Mouse (Mus musculus) embryo, embryonic 10.5 days (tissue): ENCODE measurements around the gene Rnaseh2a.
"Not testable (repeated sequence)": the region's sequence is repeated elsewhere in the genome, so short reads cannot be mapped to it uniquely, and the experiment has no call there.

Experiments used
- DNase-seq: peaks from one replicate; pipeline ENCODE4 v3.0.0-alpha.2; 2015; ENCODE audit warnings: low spot score

The Rnaseh2a gene

DNA sequence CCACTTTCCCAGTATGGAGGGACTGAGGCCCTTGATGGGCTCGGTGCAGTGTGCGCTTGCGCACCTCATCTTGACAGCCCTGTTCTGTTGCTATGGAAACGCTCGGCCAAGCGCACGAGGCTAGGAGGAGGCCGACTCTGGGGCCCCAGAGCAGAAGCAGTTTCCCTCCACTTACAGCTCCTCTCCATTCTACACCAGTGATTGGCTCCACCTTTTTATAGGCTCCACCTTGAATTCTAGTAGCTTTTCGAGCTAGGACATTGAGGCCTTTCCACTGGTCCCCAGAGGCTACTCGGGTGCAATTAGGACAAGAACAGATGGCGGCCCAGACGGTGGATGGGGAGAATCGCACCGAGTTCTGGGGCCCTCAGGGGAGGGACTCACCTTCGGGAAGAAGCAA is 34.7 kb downstream of the Rnaseh2a start:
- peak; percentile 91 for DNase-seq

DNA sequence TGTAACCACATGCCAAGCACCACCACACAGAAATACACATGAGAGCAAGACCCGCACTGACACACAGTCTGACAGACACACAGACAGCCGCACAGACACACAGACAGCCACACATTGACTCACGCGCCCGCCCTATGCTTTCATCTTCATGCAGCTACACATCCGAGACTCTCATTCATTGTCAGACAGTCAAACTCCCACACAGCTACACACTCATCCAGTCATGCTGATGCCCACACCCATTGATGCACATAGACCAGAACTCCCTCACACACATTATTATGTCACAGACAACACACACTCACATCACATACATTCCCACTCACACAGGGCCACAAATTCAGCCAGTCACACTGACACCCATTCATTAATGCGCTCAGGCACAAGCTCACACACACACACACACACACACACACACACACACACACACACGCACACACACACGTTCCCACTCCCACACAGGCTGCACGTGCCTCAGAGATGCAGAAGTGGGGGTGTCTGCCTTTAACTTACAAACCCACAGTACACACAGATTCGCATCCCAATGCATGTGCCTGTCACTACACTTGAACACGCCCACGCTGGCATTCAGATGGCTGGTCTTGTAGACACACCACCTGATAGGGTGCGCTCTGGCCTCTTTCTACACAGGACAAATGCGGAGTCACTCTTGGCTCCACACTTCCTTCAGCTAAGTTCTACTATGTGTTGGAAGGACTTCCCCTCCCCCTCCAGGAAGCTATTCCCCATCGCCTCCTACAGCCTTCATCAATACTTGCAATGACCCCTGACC is 35.6 kb downstream of the Rnaseh2a start:
- no peak for DNase-seq

DNA sequence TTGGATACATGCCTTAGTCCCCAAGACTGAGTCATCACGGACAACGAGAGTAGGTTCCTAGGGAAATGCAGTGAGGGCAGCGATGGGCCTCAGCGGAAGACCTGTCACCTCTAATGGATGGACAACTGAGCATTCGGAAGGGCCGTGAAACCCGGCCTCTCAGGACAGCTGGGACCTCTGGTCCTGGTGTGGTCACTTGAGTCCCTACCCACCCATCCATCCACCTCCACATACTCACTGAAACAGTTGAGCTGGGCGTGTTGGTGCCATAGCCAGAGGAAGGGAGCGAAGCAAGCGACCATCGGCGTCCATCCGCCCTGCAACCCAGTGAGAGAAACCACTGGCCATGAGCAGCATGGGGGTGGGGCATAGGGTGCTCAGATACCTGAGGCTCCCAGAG is 39.0 kb downstream of the Rnaseh2a start:
- no peak for DNase-seq

- peak; percentile 89 for DNase-seq
Measured at GRCm38 (mm10) chr8:84928456-84929306, 40.9 kb downstream of the Rnaseh2a start.

- DNase-seq, result no peak
Measured at GRCm38 (mm10) chr8:84927513-84927912, 42.1 kb downstream of the Rnaseh2a start.

DNA sequence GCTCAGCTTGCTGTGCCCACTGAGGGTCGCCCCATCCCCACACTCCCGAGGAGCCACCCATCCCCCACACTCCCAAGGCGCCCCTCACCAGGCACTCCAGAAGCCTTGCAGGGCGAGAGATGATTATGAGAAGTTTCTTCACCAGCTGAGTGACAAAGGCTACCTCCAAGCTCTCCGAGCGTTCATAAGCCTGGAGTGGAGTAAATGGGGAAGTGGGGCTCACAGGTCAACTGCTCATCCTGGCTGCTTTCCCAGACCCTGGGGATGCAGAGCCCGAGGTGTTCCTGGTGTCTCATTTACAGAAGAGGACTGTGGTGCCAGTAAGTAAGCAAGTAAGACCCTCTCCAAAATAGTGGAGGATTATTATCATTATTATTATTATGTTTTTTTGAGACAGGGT is 44.0 kb downstream of the Rnaseh2a start:
- no peak for DNase-seq

DNA sequence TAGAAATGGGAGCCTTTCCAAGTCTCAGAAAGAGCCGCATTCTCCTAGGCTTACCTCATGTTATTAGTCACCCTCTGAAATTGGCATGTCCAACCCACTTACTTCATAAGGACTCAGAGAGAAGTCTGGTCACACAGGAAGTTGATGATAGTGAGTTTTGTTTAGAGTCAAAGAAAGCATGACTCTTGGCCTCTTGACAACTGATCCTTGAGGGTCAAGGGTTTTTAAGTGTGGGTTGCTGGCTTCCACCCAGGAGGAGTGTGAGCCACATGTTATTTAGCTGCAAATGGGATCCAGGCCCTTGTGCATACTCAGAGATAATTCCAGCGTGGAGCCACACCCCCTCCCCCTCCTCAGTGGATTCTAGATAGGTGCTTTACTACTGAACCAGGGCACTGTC is 48.0 kb downstream of the Rnaseh2a start:
- no peak for DNase-seq

GRCm38 (mm10) chr8:84918646-84919045 is 50.9 kb downstream of the Rnaseh2a start:
- no peak for DNase-seq

- DNase-seq, result no peak
Measured at GRCm38 (mm10) chr8:84917781-84918180, 51.8 kb downstream of the Rnaseh2a start.

DNA sequence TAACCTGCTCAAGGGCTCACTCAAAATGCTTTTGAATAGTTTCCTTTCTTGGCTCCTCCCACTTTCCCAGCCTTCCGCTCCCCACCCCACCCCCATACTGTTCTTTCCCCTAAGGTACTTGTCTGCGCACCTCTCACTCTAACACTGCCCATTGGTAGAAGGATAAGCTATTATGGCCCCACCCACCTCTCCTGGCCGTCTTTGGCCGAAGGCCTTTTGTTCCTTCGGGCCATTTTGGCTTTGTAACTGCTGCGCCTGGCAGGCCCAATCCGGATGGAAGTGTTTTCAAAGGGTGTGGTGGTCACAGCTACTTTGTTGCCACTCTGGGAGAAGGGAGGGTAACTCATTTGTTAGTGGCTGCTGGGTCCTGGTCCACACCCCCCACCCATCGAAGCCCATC is 54.3 kb downstream of the Rnaseh2a start:
- no peak for DNase-seq

GRCm38 (mm10) chr8:84913960-84914359 is 55.6 kb downstream of the Rnaseh2a start:
- DNase-seq, result peak; percentile 64

DNA sequence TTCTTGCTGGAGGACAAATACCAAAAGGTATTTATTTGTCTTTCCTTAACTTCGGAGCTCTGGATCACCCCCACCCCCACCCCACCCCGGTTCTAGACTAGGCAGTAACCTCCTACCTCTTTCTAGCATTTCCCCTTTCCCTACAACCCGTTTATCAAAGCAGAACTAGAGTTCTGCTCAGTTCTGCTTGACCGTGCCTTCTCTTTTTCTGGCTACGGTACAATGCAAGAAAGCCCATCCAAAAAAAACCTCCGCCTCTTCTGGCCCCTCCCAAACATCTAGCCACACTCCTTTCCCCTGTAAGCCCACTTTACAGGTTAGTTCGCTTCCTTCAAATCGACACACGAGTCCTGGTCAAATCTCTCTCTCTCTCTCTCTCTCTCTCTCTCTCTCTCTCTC is 56.1 kb downstream of the Rnaseh2a start:
- DNase-seq, result no peak

- DNase-seq, result peak; percentile 72
Measured at GRCm38 (mm10) chr8:84912895-84913501, 56.6 kb downstream of the Rnaseh2a start.

GRCm38 (mm10) chr8:84912391-84912790 is 57.2 kb downstream of the Rnaseh2a start:
- no peak for DNase-seq

DNA sequence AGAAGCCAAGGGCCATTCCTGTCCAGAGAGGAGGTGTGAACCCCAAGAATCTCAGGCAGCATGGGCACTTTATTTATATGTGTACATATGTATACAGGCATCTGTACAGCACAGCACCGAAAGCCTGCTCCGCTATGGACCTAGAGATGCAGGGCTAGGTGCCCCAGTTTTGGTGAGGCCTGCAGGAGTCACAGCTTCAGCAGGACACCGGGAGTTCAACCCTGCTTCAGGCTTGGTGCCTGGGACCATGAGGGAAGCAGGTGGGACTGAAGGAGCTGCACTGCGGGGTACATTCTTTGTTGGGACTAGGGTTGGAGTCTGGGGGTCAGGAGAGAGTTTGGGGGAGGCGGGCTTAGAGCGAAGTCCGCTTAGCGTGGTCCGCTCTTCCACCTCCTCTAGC is 57.7 kb downstream of the Rnaseh2a start:
- DNase-seq, result no peak

DNA sequence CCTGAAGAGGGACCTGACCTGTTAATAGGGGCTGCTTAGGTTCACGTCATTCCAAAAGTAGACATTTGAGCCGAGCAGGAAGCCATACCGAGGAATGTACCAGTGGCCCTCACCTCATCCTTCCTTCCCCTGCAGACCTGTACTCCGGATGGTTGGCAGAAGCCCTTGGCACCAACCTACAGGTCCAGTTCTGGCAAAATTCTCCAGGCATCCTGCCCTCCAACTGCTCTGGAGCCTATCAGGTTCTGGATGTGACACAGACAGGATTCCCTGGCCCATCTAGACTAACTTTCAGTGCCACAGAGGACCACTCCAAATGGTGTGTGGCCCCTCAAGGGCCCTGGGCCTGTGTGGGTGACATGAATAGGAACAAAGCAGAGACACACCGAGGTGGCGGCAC is 59.0 kb downstream of the Rnaseh2a start:
- no peak for DNase-seq

- no peak for DNase-seq
Measured at GRCm38 (mm10) chr8:84909949-84910348, 59.6 kb downstream of the Rnaseh2a start.

DNA sequence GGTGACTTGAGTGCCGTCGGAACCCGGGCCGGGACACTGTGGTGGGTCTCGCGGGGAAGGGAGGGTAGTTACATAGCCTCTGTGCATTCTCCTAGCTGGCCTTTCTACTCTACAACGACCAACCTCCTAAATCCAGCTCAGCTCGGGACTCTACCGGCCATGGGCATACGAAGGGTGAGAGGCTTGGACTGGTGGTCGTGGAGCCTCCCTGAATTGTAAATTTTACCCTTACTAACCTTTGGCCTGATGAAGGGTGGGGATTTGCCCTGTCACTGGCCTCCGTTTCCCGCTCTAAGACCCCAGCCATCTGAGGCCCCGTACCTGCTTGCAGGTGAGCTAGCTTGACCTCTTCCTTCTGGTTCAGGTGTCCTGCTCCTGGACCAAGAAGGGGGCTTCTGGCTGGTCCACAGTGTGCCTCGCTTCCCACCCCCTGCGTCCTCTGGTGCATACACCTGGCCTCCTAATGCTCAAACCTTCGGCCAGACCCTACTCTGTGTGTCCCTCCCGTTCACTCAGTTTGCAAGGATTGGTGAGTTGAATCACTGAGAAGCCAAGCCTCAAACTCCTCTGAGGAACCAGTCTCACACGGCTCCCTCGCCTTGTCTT is 60.3 kb downstream of the Rnaseh2a start:
- DNase-seq, result no peak

DNA sequence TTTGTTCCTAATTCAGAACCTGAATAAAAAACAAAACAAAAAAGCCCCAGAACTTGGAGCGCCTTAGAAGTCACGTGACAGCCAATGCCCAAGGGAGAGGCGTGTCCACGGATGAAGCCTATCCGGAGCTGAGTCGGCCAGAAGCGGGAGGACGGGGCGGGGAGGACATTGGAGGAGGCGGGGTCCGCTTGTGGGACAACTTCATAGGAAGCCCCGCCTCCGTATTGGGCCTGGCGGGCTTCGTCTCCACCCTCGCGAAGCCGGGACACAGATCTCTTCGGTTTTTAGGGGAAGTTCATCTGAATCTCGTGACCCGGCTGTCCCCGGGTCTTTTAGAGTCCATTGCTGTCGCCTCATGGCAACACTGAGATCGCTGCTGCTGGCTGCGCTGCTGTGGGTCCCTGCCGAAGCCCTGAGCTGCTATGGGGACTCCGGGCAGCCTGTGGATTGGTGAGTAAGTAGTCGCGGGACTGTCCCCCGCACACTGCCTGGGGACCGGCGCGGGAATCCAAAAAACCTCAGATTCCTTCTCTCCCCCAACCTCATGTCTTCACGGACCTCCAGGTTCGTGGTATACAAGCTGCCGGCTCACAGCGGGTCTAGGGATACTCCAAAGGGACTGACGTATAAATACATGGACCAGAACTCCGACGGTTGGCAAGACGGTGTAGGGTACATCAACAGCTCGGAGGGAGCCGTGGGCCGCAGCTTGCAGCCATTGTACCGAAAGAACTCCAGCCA is 61.0 kb downstream of the Rnaseh2a start, which contains the start of gene Dnase2a:
TSS of gene Dnase2a (plus strand) at position 140 of the 741 bp plus-strand sequence.
- DNase-seq, result peak; percentile 99

- DNase-seq, result not testable (repeated sequence)
Measured at GRCm38 (mm10) chr8:84907979-84908378, 61.6 kb downstream of the Rnaseh2a start.

DNA sequence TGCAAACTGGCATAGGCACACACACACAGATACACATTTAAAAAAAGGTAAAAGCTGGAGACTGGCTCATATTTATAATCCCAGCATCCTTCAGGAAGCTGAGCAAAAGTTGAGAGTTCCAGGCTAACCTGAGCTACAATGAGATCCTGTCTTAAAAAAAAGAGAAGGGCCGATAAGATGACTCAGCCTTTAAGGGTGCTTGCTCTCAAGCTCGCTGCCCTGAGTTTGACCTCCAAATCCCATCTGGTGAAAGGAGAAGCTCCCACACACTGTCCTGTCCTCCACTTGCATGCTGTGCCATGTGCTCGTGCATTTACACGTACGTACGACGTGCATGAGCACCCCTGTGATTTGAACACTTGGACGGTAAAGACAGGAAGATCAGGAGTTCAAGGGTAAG is 62.1 kb downstream of the Rnaseh2a start:
- no peak for DNase-seq

- DNase-seq, result no peak
Measured at GRCm38 (mm10) chr8:84907037-84907436, 62.5 kb downstream of the Rnaseh2a start.
